Mouse (Mus musculus) macrophage (primary cell): ENCODE results near the gene 1700018F24Rik. TPM values are rescaled to one million over a fixed set of nuclear protein-coding genes. Genes with fewer than 3 reads are reported as not detected.
"Not testable (repeated sequence)": the region's sequence is repeated elsewhere in the genome, so short reads cannot be mapped to it uniquely, and the experiment has no call there.

Source experiments
- H3K27ac ChIP-seq: fragments of 350-480 bp; formaldehyde crosslinking; 2 replicates; pipeline ENCODE4 v1.9.0; 2021
- H3K36me3 ChIP-seq: fragments of 350-480 bp; formaldehyde crosslinking; 2 replicates; pipeline ENCODE4 v1.9.0; 2021; ENCODE audit errors: inconsistent target
- H3K4me3 ChIP-seq: fragments of 350-480 bp; formaldehyde crosslinking; 2 replicates; pipeline ENCODE4 v1.9.0; 2021; ENCODE audit errors: inconsistent target
- H3K79me2 ChIP-seq: fragments of 350-480 bp; formaldehyde crosslinking; 2 replicates; pipeline ENCODE4 v1.9.0; 2021; ENCODE audit errors: inconsistent target
- WGBS: methylation state at CpG from one replicate; pipeline ENCODE4 v1.1.7; 2026; ENCODE audit warnings: inconsistent platforms; ENCODE audit not compliant: missing documents; 5-methylcytosine and 5-hydroxymethylcytosine counted together
- polyA plus RNA-seq: library from polyadenylated mRNA; stranded (reverse); fragments of 250-400 nt; gene quantifications from 3 replicates; pipeline ENCODE4 v1.2.4, GENCODE M21; 2018; ENCODE audit warnings: inconsistent platforms

The 1700018F24Rik gene
- polyA plus RNA-seq, 1 experiment from 2014 or later: not detected

GRCm38 (mm10) chr5:145058722-145059121 lies 15.9 kb downstream of the 1700018F24Rik start:
- H3K4me3 ChIP-seq: no peak overlapping the region
- 98% methylated on average over 7 of the region's 7 CpGs for WGBS
- H3K27ac ChIP-seq: no peak overlapping the region
- H3K79me2 ChIP-seq: no peaks in the 10 kb centered on the region
- H3K36me3 ChIP-seq: no peaks in the 10 kb centered on the region

GRCm38 (mm10) chr5:145059524-145059923 lies 16.7 kb downstream of the 1700018F24Rik start:
- Histone ChIP-seq H3K79me2 (no peaks in the 10 kb centered on the region), H3K4me3 (no peak overlapping the region), H3K36me3 (no peaks in the 10 kb centered on the region), H3K27ac (no peak overlapping the region)
- 100% methylated on average over 2 of the region's 2 CpGs for WGBS

- H3K79me2 ChIP-seq: no peaks in the 10 kb centered on the region
- no peaks in the 10 kb centered on the region for H3K36me3 ChIP-seq
- no peak overlapping the region for H3K4me3 ChIP-seq
- H3K27ac ChIP-seq: no peak overlapping the region
- 91% methylated on average over 1 of the region's 1 CpGs for WGBS
Measured at GRCm38 (mm10) chr5:145064765-145065340, 22.1 kb downstream of the 1700018F24Rik start.

GRCm38 (mm10) chr5:145068863-145069262 lies 26.1 kb downstream of the 1700018F24Rik start:
- Histone ChIP-seq H3K4me3 (no peak overlapping the region), H3K27ac (no peak overlapping the region), H3K79me2 (no peaks in the 10 kb centered on the region), H3K36me3 (no peaks in the 10 kb centered on the region)
- 50% methylated on average over 3 of the region's 3 CpGs for WGBS

GRCm38 (mm10) chr5:145069707-145070106 lies 26.9 kb downstream of the 1700018F24Rik start:
- no peak overlapping the region for H3K27ac ChIP-seq
- H3K79me2 ChIP-seq: no peaks in the 10 kb centered on the region
- no peaks in the 10 kb centered on the region for H3K36me3 ChIP-seq
- 2% methylated on average over 5 of the region's 5 CpGs for WGBS
- H3K4me3 ChIP-seq: no peak overlapping the region

GRCm38 (mm10) chr5:145071342-145071741 lies 28.6 kb downstream of the 1700018F24Rik start:
- Histone ChIP-seq H3K4me3 (no peak overlapping the region), H3K27ac (no peak overlapping the region), H3K79me2 (no peaks in the 10 kb centered on the region), H3K36me3 (no peaks in the 10 kb centered on the region)
- 70% methylated on average over 6 of the region's 6 CpGs for WGBS

GRCm38 (mm10) chr5:145075081-145075480 lies 32.3 kb downstream of the 1700018F24Rik start:
- Histone ChIP-seq H3K79me2 (no peaks in the 10 kb centered on the region), H3K27ac (no peak overlapping the region), H3K36me3 (no peaks in the 10 kb centered on the region), H3K4me3 (no peak overlapping the region)
- 37% methylated on average over 3 of the region's 3 CpGs for whole genome bisulfite sequencing

- no peak overlapping the region for H3K4me3 ChIP-seq
- no peaks in the 10 kb centered on the region for H3K36me3 ChIP-seq
- WGBS: 90% methylated on average over 10 of the region's 10 CpGs
- H3K27ac ChIP-seq: no peak overlapping the region
- peaks cover 34% of the 10 kb centered on the region for H3K79me2 ChIP-seq
Measured at GRCm38 (mm10) chr5:145081866-145082613, 39.2 kb downstream of the 1700018F24Rik start.

- not testable (repeated sequence) for H3K27ac ChIP-seq, H3K36me3 ChIP-seq
- H3K4me3 ChIP-seq: peak overlapping the region; percentile 91; the same call in 1 of the 2 replicates
- 46% methylated on average over 6 of the region's 6 CpGs for WGBS
- H3K79me2 ChIP-seq: peaks cover 45% of the 10 kb centered on the region
Measured at GRCm38 (mm10) chr5:145083201-145083600, 40.4 kb downstream of the 1700018F24Rik start.

GRCm38 (mm10) chr5:145083632-145084451 lies 41.1 kb downstream of the 1700018F24Rik start, which contains the start of the genes Arpc1a and Kpna7:
Gene Arpc1a (plus strand): TSS chr5:145083830.
Gene Kpna7 (minus strand): TSS chr5:145084030.
- H3K27ac ChIP-seq: peak within 1 kb of the TSS; percentile 58
- WGBS: 1% methylated on average over 52 of the region's 54 CpGs
- peak within 1 kb of the TSS; percentile 91 for H3K4me3 ChIP-seq
- peaks cover 52% of the 10 kb centered on the region for H3K79me2 ChIP-seq
- H3K36me3 ChIP-seq: no peaks in the 10 kb centered on the region

GRCm38 (mm10) chr5:145084822-145085221 lies 42.0 kb downstream of the 1700018F24Rik start:
- WGBS: 71% methylated on average over 2 of the region's 2 CpGs
- Histone ChIP-seq H3K79me2 (peaks cover 62% of the 10 kb centered on the region), H3K27ac (no peak overlapping the region), H3K4me3 (peak overlapping the region; percentile 91), H3K36me3 (no peaks in the 10 kb centered on the region)

GRCm38 (mm10) chr5:145088186-145088585 lies 45.4 kb downstream of the 1700018F24Rik start:
- WGBS: 94% methylated on average over 2 of the region's 2 CpGs
- Histone ChIP-seq H3K36me3 (peaks cover 16% of the 10 kb centered on the region), H3K79me2 (peaks cover 79% of the 10 kb centered on the region)

GRCm38 (mm10) chr5:145089878-145090277 lies 47.1 kb downstream of the 1700018F24Rik start:
- Histone ChIP-seq H3K36me3 (peaks cover 28% of the 10 kb centered on the region), H3K27ac (no peak overlapping the region), H3K4me3 (no peak overlapping the region), H3K79me2 (peaks cover 67% of the 10 kb centered on the region)
- WGBS: 71% methylated on average over 3 of the region's 3 CpGs

More at GRCm38 (mm10) chr5:145088186-145088585, 45.4 kb downstream of the 1700018F24Rik start:
- no peak overlapping the region for H3K4me3 ChIP-seq
- H3K27ac ChIP-seq: no peak overlapping the region
